Mouse (Mus musculus) lung, adult 18-20 months (tissue): Measurements from ENCODE around the gene Zfp850.
"Not testable (repeated sequence)": the region's sequence is repeated elsewhere in the genome, so short reads cannot be mapped to it uniquely, and the experiment has no call there.

Source experiments
- DNase-seq, 2 experiments: peaks; one replicate each; pipeline ENCODE4 v3.0.0; 2022; ENCODE audit warnings: mixed read lengths in 2 of 2

Zfp850 gene

DNA sequence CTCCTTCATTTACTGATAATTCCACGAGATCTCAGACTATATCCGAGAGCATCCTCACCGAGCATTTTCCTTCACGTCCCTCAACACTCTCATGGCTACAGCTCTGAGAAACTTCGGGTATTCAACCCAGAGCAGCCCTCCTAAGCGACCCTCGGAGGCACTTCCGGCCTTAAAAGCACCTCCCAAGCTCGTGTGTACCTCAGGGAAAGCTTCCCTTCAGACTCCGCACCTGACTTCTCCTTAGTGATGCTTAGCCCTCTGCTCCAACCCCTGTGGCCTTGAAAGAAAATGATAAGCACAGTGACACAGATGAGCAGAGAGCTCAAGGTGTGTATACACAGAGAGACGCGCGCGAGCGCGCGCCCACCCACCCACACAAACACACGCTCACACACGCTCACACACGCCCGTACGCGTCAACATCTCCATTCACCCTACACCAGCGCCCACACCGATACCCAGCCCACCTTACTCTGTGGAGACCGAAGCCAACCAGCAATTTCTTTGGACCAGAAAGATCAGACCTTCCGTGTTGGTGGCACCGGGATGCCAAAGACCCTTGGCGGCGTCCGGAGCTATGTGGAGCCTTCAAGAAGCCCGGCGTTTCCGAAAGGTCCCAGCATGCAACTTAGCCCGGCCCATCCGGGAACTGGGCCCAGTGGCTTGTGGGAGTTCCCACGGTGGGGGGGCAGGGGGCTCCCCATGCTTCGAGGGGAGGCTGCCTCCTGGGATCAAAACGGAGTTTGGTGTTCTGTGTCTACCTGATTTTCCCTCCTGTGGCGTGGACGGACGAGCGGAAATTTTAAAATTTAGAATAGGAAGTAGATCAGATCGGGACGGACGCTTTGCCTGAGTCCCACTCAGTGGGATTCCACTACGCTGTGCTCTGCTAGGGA, at the start of gene Zfp850:
Gene Zfp850, minus strand, starts transcription at position 567 of the 896 bp plus-strand sequence.
- DNase-seq, result peak; percentile 70 to 78

GRCm38 (mm10) chr7:28059972-28060371, 46.1 kb upstream of the Zfp850 start:
- no peak for DNase-seq

DNA sequence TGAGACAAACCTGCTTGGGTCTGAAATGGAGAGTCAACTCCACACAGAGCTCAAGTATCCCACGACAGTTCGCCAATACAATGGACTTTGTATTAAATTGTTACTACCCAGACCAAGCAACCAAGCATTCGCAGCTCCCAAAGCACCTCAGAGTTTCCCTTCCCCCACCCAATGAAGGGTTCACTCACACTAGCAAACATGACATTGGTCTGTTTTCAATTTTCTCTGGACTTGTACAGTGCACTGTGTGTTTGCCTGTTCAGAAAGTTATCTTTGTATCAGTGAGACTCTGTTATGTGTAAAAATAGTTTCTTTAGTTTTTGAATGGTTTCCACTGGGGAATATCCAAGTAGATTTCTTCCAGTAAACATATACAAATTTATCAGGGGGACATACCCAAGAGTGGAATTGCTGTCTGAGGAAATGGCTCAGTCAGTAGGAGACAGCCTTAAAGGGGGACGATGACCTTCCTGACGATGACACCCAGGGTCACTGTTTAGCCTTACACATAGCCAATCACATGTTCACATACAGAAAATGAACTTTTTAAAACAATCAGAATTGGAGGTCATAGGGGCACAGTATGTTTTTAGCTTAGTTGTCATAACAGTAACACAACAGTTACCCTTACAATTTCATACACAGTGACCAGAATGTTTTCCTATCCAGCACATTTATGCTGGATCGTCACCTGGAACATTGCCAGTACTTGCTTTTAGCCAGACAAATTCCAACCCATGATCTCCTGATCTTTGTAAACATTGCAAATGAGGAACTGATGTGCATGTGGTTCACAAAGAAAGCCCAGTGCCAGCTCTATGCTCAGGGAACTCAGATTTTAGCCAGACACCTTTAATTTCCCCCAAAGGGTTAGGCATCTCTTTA, 39.4 kb upstream of the Zfp850 start:
- no peak for DNase-seq

DNA sequence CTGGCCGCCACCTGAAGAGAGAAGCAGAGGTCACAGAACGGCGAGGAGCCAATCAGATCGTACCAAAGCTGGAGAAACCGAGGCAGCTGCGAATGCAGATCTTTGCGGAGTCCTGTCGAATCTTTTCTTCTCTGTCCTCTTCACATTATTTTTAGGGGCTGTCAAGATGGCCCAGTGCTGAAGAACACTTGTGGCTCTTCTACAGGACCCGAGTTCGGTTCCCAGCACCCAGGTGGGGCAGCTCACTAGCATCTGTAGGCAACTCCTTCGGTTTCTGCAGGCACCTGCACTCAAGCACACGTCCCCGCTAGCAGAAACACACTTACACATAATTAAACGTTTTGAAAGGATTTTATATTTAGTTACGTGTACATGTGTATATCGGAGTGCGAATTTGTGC, 36.7 kb upstream of the Zfp850 start:
- no peak for DNase-seq

GRCm38 (mm10) chr7:28049476-28050409, 35.8 kb upstream of the Zfp850 start, which contains the start of gene Psmc4:
Psmc4 (minus strand) TSS chr7:28050101.
- DNase-seq, result peak; percentile 98 to 99

GRCm38 (mm10) chr7:28044524-28044923, 30.6 kb upstream of the Zfp850 start:
- no peak for DNase-seq

DNA sequence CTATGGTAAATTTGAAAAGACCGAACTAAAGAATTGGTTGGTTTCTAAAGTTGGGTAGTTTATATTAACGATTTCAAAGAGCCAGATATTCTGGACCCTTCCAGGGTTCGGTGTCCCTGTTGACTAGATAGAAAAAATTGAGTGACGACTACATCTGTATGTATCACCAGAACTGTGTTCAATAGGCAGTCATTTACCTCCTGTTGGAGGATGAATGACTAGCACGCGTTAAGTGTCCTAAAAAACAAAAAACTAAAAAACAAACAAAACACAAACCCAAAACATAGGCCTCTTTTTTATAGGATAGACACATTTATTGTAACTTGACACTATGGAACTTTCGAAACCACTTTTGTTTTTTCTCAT, 513 bp upstream of the Zfp850 start:
- no peak for DNase-seq

- no peak for DNase-seq
Observed at GRCm38 (mm10) chr7:28010271-28010670, 3.6 kb downstream of the Zfp850 start.

DNA sequence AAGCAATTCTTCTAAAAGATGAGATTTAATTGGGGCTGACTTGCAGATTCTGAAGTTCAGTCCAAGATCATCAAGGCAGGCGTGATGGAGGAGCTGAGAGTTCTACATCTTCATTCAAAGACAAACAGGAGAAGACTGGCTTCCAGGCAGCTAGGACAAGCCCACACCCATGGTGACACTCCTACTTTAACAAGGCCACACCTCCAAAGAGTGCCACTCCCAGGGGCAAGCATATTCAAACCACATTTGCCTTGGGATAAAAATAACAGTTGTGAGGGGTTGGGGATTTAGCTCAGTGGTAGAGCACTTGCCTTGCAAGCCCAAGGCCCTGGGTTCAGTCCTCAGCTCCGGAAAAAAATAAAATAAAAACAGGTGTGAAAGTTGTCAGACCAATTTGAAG, 31.7 kb downstream of the Zfp850 start:
- DNase-seq, result no peak

DNA sequence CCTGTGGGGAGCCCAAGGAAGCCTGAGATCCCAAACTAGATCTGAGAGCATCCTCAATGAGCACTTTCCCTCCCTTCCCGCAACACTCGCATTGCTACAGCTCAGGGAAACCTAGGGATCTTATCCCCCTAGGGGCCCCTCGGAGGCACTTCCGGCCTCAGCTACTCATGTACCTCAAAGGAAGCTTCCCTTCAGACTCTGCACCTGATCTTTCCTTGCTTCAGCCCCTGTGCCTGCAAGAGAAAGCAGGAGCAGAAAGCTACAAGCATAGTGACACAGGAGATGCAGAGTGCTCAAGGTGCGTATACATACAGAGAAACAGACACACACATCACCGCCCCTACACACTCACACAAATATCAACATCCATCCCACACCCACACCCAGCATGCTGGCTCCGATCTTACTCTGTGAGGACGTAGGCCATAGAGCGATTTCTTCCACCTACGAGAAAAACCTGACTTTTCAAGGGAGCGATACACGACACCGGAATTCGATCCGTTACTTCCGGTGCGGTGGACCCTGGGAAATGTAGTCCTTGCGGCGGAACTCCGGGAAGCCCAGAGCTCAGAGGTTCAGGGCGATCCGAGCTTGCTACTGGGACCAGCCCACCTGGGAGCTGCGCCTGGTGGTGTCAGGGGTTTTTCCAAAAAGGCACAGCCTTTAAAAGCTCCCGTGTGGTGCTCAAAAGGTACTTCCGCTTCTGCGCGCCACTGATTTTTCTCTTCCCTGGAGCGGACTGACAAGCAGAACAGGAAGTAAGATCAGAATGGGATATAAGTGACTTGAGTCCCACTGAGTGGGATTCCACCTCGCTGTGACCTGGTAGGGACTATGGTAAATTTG, 35.0 kb downstream of the Zfp850 start, which contains the start of gene Zfp780b:
Gene Zfp780b, minus strand, starts transcription at position 489 of the 846 bp plus-strand sequence.
- peak; percentile 74 to 76 for DNase-seq

- DNase-seq, result not testable (repeated sequence)
Observed at GRCm38 (mm10) chr7:27949451-27949850, 64.5 kb downstream of the Zfp850 start.

GRCm38 (mm10) chr7:27941869-27942268, 72.0 kb downstream of the Zfp850 start:
- peak in 1 of 2 experiments; percentile 6 for DNase-seq
